Mouse (Mus musculus): ENCODE data around the gene Glo1. TPM values are rescaled to one million over a fixed set of nuclear protein-coding genes. Genes with fewer than 3 reads are reported as not detected.

Glo1 gene
- polyA plus RNA-seq, 1 experiment, result 52.5 TPM

DNA sequence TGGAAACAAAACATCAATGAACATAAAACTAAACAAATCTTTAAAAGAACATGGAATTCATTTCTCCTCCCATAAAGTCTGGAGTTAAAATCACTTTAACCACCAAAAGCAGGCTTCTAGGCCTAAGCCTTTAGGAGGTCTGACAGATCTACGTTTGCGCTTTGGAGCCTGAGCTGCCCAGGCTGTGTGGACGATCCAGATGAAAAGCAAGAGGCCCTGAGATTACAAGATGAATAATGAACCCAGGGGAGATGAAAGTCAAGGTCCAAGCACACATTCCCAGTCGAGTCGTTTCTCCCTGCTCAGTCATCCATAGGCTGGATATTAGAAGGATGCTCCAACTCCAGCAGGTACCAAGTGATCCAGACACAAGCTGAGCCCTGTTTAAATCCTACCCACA lies 90.0 kb downstream of the Glo1 start:
- DNase-seq (ENCODE audit: low read depth), result no peak

Other genes with a start within 250 kb of the Glo1 start
- 27.2 and 28.1 TPM in 2 replicates for gene Btbd9, start 50.4 kb downstream of the Glo1 start, polyA plus RNA-seq (2012; rRNA removed)
- 1.2 and 2.0 TPM in 2 replicates for gene Dnah8, start 2.5 kb downstream of the Glo1 start, polyA plus RNA-seq (2012; rRNA removed)

Measured in gonadal fat pad, adult 2 months (tissue).